Comparison of ENCODE assay signal across 23 mouse cellular contexts in the genomic region with DNA sequence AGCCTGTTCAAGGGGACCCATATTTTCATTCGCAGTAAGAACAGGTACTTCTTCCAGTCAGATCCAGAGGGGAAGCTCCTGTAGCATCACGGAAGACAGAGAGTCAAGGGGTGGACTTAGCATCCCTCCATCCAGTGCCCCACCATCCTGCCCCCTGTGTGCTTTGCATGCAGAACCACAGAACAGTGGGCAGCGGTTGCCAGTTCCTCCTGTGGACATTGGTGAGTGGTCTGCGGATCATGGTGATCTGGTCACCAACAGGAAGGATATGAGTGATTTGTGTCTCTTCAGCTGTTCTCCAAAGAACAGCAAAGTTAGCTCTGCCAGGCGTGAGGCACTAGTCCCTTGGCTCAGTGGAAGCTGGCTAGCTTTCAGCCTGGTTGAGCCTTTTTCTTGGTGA.
"Had no signal": no experiment of that assay in that cellular context is flagged by ENCODE, and none has a peak within 500 bp of the region (broad histone marks: within the 10 kb centered on the region; RNA-seq: fewer than 3 reads in every experiment).

No protein-coding gene starts in this region.

- H3K27me3 ChIP-seq: liver, embryonic 15.5 days; lung, embryonic 15.5 days; midbrain, embryonic 13.5 days; neural tube, embryonic 13.5 days; neural tube, embryonic 15.5 days; stomach, embryonic 15.5 days had no signal

- H3K4me3 ChIP-seq: liver, embryonic 15.5 days; lung, embryonic 15.5 days; midbrain, embryonic 10.5 days; midbrain, embryonic 13.5 days; myocyte; neural tube, embryonic 13.5 days; neural tube, embryonic 15.5 days; stomach, embryonic 15.5 days had no signal

- DNase-seq: liver, postnatal 0 days; lung, adult 2 months; lung, postnatal 14 days; lung, postnatal 36 days; retina, postnatal 1 day; right cerebral cortex, adult 18-20 months; right cerebral cortex, postnatal 25 days; right cerebral cortex, postnatal 4 days; spleen, adult 18-20 months; thymus, adult 2 months; thymus, postnatal 25 days; thymus, postnatal 4 days had no signal

- H3K4me1 ChIP-seq: midbrain, embryonic 13.5 days; neural tube, embryonic 13.5 days; neural tube, embryonic 15.5 days; stomach, embryonic 15.5 days had no signal

- ATAC-seq: liver, postnatal 0 days; lung, postnatal 0 days; midbrain, embryonic 13.5 days; midbrain, embryonic 16.5 days had no signal

- H3K27ac ChIP-seq: liver, embryonic 15.5 days; lung, embryonic 15.5 days; midbrain, embryonic 10.5 days; midbrain, embryonic 13.5 days; neural tube, embryonic 13.5 days; neural tube, embryonic 15.5 days; stomach, embryonic 15.5 days; stomach, postnatal 0 days had no signal
